Mouse (Mus musculus): Measurements from ENCODE around the gene 1700030K09Rik. TPM values are rescaled to one million over a fixed set of nuclear protein-coding genes. Genes with fewer than 3 reads are reported as not detected.

The 1700030K09Rik gene
- polyA plus RNA-seq, 1 experiment from 2014 or later = 16.9 TPM

- H3K9me3 ChIP-seq = no peaks in the 10 kb centered on the region
- H3K4me2 ChIP-seq = no peak overlapping the region
- peaks cover 15% of the 10 kb centered on the region for H3K4me1 ChIP-seq
- 87% methylated on average over 19 of the region's 19 CpGs for WGBS
- H3K36me3 ChIP-seq = peaks cover 27% of the 10 kb centered on the region
- no peak overlapping the region for H3K27ac ChIP-seq
- H3K9ac ChIP-seq = no peak overlapping the region
- H3K27me3 ChIP-seq = no peaks in the 10 kb centered on the region
- ATAC-seq (ENCODE audit: borderline replicate concordance, extremely low read depth, low FRiP score, low TSS enrichment) = no peak
- no peak overlapping the region for H3K4me3 ChIP-seq
Measured at GRCm38 (mm10) chr8:72496217-72496616, 52.5 kb downstream of the 1700030K09Rik start.

- Histone ChIP-seq H3K27me3 (no peaks in the 10 kb centered on the region), H3K36me3 (peaks cover 27% of the 10 kb centered on the region), H3K9ac (no peak overlapping the region), H3K4me1 (peaks cover 11% of the 10 kb centered on the region), H3K4me3 (no peak overlapping the region), H3K4me2 (no peak overlapping the region), H3K9me3 (no peaks in the 10 kb centered on the region), H3K27ac (no peak overlapping the region)
- no peak for ATAC-seq (ENCODE audit: borderline replicate concordance, extremely low read depth, low FRiP score, low TSS enrichment)
- WGBS = 71% methylated on average over 1 of the region's 1 CpGs
Measured at GRCm38 (mm10) chr8:72497911-72498310, 54.2 kb downstream of the 1700030K09Rik start.

GRCm38 (mm10) chr8:72498527-72498926 is 54.8 kb downstream of the 1700030K09Rik start:
- ATAC-seq (ENCODE audit: borderline replicate concordance, extremely low read depth, low FRiP score, low TSS enrichment) = no peak
- H3K27me3 ChIP-seq = no peaks in the 10 kb centered on the region
- peaks cover 27% of the 10 kb centered on the region for H3K36me3 ChIP-seq
- no peak overlapping the region for H3K4me3 ChIP-seq
- H3K27ac ChIP-seq = no peak overlapping the region
- H3K4me1 ChIP-seq = peaks cover 8% of the 10 kb centered on the region
- H3K9me3 ChIP-seq = no peaks in the 10 kb centered on the region
- no peak overlapping the region for H3K4me2 ChIP-seq
- H3K9ac ChIP-seq = no peak overlapping the region
- WGBS = 77% methylated on average over 4 of the region's 4 CpGs

- no peak overlapping the region for H3K9ac ChIP-seq
- no peak overlapping the region for H3K27ac ChIP-seq
- H3K4me2 ChIP-seq = no peak overlapping the region
- no peaks in the 10 kb centered on the region for H3K27me3 ChIP-seq
- H3K9me3 ChIP-seq = no peaks in the 10 kb centered on the region
- no peak for ATAC-seq (ENCODE audit: borderline replicate concordance, extremely low read depth, low FRiP score, low TSS enrichment)
- no peaks in the 10 kb centered on the region for H3K4me1 ChIP-seq
- H3K4me3 ChIP-seq = no peak overlapping the region
- 91% methylated on average over 2 of the region's 2 CpGs for WGBS
- peaks cover 22% of the 10 kb centered on the region for H3K36me3 ChIP-seq
Measured at GRCm38 (mm10) chr8:72499521-72500284, 56.0 kb downstream of the 1700030K09Rik start.

GRCm38 (mm10) chr8:72500521-72500931 is 56.8 kb downstream of the 1700030K09Rik start:
- Histone ChIP-seq H3K4me3 (no peak overlapping the region), H3K4me2 (no peak overlapping the region), H3K9ac (no peak overlapping the region), H3K27ac (no peak overlapping the region), H3K9me3 (no peaks in the 10 kb centered on the region), H3K4me1 (no peaks in the 10 kb centered on the region), H3K27me3 (no peaks in the 10 kb centered on the region), H3K36me3 (peaks cover 14% of the 10 kb centered on the region)
- WGBS = 93% methylated on average over 1 of the region's 1 CpGs
- ATAC-seq (ENCODE audit: borderline replicate concordance, extremely low read depth, low FRiP score, low TSS enrichment) = no peak

- H3K27me3 ChIP-seq = no peaks in the 10 kb centered on the region
- H3K9ac ChIP-seq = no peak overlapping the region
- H3K9me3 ChIP-seq = no peaks in the 10 kb centered on the region
- no peaks in the 10 kb centered on the region for H3K4me1 ChIP-seq
- H3K4me2 ChIP-seq = no peak overlapping the region
- H3K27ac ChIP-seq = no peak overlapping the region
- no peak overlapping the region for H3K4me3 ChIP-seq
- ATAC-seq (ENCODE audit: borderline replicate concordance, extremely low read depth, low FRiP score, low TSS enrichment) = no peak
- no peaks in the 10 kb centered on the region for H3K36me3 ChIP-seq
Measured at GRCm38 (mm10) chr8:72504137-72504536, 60.5 kb downstream of the 1700030K09Rik start.

GRCm38 (mm10) chr8:72504637-72505314 is 61.1 kb downstream of the 1700030K09Rik start:
- Histone ChIP-seq H3K4me3 (no peak overlapping the region), H3K9me3 (no peaks in the 10 kb centered on the region), H3K27me3 (no peaks in the 10 kb centered on the region), H3K9ac (no peak overlapping the region), H3K4me1 (no peaks in the 10 kb centered on the region), H3K4me2 (no peak overlapping the region), H3K36me3 (no peaks in the 10 kb centered on the region), H3K27ac (no peak overlapping the region)
- ATAC-seq (ENCODE audit: borderline replicate concordance, extremely low read depth, low FRiP score, low TSS enrichment) = no peak

GRCm38 (mm10) chr8:72507505-72507904 is 63.8 kb downstream of the 1700030K09Rik start:
- H3K9ac ChIP-seq = no peak overlapping the region
- H3K36me3 ChIP-seq = no peaks in the 10 kb centered on the region
- 73% methylated on average over 1 of the region's 1 CpGs for WGBS
- no peaks in the 10 kb centered on the region for H3K27me3 ChIP-seq
- H3K4me2 ChIP-seq = no peak overlapping the region
- no peaks in the 10 kb centered on the region for H3K4me1 ChIP-seq
- no peaks in the 10 kb centered on the region for H3K9me3 ChIP-seq
- no peak for ATAC-seq (ENCODE audit: borderline replicate concordance, extremely low read depth, low FRiP score, low TSS enrichment)
- no peak overlapping the region for H3K4me3 ChIP-seq
- H3K27ac ChIP-seq = no peak overlapping the region

Small RNA genes within 50 kb of the gene (microRNA-seq; reads per million reads assigned to microRNA genes)
- 2.0 reads per million, percentile 5 among the genes with 10 or more reads in this experiment for gene Mir7068

Other genes starting within 250 kb of the 1700030K09Rik start
- 0.20 TPM in 2 replicates for gene Cib3, start 231.0 kb upstream of the 1700030K09Rik start, polyA plus RNA-seq (2015; fragmentation: Nextera tagmentation; extraction: Ambion mirVana)
- not detected in 2 replicates for gene Gm11034, start 230.2 kb upstream of the 1700030K09Rik start, polyA plus RNA-seq (2015; fragmentation: Nextera tagmentation; extraction: Ambion mirVana)
- gene Fam32a, start 224.2 kb upstream of the 1700030K09Rik start, polyA plus RNA-seq (2015; fragmentation: Nextera tagmentation; extraction: Ambion mirVana) = 71.6 and 77.4 TPM in 2 replicates
- gene Ap1m1, start 203.9 kb upstream of the 1700030K09Rik start, polyA plus RNA-seq (2015; fragmentation: Nextera tagmentation; extraction: Ambion mirVana) = 103 and 106 TPM in 2 replicates
- 33.1 and 33.8 TPM in 2 replicates for gene Gm10282, start 138.6 kb upstream of the 1700030K09Rik start, polyA plus RNA-seq (2015; fragmentation: Nextera tagmentation; extraction: Ambion mirVana)
- 13.3 and 14.0 TPM in 2 replicates for gene Klf2, start 124.8 kb upstream of the 1700030K09Rik start, polyA plus RNA-seq (2015; fragmentation: Nextera tagmentation; extraction: Ambion mirVana)
- 50.6 and 55.6 TPM in 2 replicates for gene Eps15l1, start 22.4 kb upstream of the 1700030K09Rik start, polyA plus RNA-seq (2015; fragmentation: Nextera tagmentation; extraction: Ambion mirVana)
- 2.0 and 2.1 TPM in 2 replicates for gene Calr3, start within 50 bp of the 1700030K09Rik start, polyA plus RNA-seq (2015; fragmentation: Nextera tagmentation; extraction: Ambion mirVana)
- 45.6 and 52.3 TPM in 2 replicates for gene Cherp, start 31.3 kb downstream of the 1700030K09Rik start, polyA plus RNA-seq (2015; fragmentation: Nextera tagmentation; extraction: Ambion mirVana)
- gene Slc35e1, start 48.7 kb downstream of the 1700030K09Rik start, polyA plus RNA-seq (2015; fragmentation: Nextera tagmentation; extraction: Ambion mirVana) = 23.3 and 24.6 TPM in 2 replicates
- gene Med26, start 104.4 kb downstream of the 1700030K09Rik start, polyA plus RNA-seq (2015; fragmentation: Nextera tagmentation; extraction: Ambion mirVana) = 17.2 TPM in 2 replicates
- gene Smim7, start 127.2 kb downstream of the 1700030K09Rik start, polyA plus RNA-seq (2015; fragmentation: Nextera tagmentation; extraction: Ambion mirVana) = 117 and 118 TPM in 2 replicates
- 18.3 and 20.7 TPM in 2 replicates for gene Tmem38a, start 128.2 kb downstream of the 1700030K09Rik start, polyA plus RNA-seq (2015; fragmentation: Nextera tagmentation; extraction: Ambion mirVana)
- gene Nwd1, start 202.8 kb downstream of the 1700030K09Rik start, polyA plus RNA-seq (2015; fragmentation: Nextera tagmentation; extraction: Ambion mirVana) = 0.17 and 0.21 TPM in 2 replicates